Mouse (Mus musculus) telencephalon, adult 2 months (tissue): ENCODE data around the gene Mmp24.

Experiments used
- DNase-seq: peaks from one replicate; pipeline ENCODE4 v3.0.0-alpha.2; 2011; ENCODE audit warnings: low read depth, low spot score

Mmp24 gene

DNA sequence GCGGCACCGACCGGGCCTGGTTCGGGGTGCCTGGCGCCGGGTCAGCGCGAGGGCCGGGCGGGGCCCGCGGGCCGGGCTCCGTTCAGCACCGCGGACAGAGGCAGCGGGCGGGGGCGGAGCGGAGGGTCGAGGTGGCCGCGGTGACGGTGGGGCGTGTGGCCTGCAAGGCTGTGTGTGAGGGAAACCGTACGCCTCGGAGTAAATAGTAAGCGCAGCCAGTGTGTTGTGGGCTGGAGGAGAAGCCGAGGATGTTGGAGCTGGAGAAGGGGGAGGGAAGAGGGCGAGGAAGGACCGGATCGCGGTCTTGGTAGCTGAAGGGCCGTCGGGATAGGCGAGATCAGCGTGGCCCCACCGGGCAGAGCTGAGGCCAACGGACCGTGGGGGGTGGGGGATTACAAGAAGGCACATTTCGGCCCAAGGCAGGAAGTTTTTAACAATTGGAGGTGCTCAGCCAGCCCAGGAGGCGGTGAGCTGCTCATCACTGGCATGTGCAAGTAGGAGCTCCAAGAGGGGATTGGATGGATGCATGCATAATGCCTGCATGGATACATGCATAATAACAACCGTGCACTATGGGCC lies 632 bp downstream of the Mmp24 start:
- DNase-seq: peak; percentile 32

DNA sequence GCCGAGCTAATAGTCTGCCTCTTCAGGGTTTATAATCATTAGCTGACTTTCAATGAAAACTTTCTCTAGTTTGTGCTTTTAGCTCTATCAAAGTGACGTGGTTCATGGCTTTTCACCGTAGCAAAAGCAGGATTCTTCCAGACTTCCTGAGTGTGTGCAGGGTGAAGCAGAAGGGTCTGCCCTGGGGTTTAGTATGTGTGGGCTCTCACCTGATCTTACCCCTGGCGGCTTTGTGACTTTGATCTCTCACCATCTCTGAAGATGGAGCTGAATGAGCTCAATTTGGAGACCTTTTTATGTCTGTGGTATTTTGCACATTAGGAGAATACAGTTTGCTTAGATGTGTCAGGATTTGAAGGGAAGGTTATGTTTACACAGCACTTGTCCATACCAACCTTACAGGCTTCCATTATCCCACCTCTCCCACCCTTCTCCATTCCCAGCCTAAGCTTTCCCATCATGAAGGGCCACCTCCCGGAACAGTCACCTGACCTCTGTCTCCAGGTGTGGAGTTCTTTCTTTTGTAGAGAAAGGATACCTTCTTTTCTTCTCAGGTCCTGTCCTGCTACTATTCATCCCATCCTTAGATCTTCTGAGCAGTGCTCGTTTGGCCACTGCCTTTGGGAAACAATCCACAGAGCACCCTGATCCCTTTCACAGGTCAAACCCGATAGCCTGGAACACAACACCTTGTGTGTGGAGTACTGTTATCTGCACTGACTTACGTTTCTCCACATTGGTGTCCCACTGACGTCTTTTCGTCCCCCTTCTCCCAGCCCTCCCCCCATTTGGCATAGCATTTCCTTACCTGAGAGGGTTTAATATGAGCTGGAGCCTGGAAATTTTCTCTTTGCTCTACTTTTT lies 1.9 kb downstream of the Mmp24 start:
- no peak for DNase-seq

DNA sequence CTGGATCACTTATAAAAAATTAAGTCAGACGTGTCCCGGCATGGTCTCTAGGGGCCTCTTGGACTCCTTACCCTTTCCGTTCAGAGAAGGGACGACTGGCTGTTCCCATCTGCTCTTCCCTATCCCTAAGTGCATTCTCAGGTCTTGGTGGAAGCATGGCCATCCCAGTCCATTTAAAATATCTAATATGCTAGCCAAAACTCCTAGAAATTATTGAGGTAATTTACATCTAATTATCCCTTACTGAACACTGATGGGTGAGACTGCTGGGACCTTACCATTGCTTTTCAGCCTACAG lies 2.5 kb downstream of the Mmp24 start:
- DNase-seq: no peak

DNA sequence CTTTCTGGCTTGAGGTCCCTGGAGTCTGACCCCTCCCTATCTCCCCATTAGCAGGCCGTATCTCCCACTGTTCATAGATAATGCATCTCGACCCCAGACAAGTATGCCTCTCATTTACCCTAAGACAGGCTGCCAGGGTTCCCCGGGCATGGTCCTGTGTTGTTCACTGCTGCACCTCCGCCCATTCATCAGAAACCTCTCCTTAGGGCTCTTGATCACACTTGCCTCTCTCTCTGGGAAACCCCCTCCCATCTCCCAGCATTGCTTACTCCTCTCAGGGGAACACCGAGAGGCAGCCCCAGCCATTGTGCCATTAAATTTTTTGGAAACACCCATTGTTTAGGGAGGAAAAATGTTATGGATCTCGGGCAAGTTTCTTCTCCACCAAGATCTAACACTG lies 2.9 kb downstream of the Mmp24 start:
- DNase-seq: no peak

GRCm38 (mm10) chr2:155779066-155779465 lies 3.9 kb downstream of the Mmp24 start:
- DNase-seq: no peak

DNA sequence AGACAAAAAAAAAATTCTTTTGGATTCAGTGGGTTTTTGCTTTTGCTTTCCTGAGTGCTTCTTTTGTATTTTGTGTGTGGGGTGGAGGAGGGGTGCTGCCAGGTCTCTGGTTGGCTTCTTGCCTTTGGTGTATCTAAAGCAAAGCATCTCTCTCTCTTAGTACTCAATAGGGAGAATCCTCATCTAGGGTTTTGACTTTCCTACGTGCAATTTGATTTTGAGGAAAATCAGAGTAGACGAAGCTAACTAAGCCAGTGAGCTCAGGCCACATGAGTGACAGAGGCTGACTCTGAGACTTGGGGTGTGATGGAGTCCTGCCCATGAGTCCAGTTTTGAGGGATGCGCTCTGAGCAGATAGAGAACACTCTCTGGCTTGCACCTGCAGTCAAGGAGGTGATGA lies 4.4 kb downstream of the Mmp24 start:
- DNase-seq: no peak

DNA sequence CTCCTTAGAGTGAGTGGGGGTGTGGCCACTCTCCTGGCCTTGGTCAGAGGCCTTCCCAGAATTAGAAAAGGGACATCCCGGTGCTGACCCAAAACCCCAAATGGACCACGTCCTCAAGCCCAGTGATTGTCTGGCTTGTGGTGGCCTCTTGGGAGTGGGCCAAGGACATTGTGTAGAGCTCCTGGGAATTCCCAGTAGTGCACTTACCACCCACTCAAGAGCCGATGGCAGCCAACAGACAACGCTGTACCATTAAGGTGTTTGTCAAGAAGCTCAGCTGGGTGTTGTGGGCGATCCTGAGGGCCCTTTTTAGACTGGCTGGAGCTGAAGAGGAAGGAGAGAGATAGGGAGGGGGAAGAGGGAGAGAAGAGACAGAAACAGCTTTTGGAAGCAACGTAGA lies 9.4 kb downstream of the Mmp24 start:
- DNase-seq: peak; percentile 72

DNA sequence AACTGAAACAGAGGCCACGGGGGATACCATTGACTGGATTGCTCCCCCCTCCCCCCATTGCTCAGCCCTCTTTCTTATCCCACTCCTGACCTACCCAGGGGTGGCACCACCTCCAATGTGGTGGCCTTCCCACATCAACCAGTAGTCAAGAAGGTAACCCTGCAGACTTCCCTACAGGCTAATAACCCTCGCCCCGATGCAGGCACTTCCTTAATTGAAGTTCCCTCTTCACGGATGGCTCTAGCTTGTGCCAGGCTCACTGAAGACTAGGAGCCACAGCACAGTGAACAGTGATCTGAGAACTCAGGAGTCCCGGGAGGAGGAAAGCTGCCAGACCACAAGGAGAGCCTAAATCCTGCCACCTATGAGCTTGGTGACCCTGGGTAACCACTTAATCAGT lies 11.8 kb downstream of the Mmp24 start:
- DNase-seq: no peak

DNA sequence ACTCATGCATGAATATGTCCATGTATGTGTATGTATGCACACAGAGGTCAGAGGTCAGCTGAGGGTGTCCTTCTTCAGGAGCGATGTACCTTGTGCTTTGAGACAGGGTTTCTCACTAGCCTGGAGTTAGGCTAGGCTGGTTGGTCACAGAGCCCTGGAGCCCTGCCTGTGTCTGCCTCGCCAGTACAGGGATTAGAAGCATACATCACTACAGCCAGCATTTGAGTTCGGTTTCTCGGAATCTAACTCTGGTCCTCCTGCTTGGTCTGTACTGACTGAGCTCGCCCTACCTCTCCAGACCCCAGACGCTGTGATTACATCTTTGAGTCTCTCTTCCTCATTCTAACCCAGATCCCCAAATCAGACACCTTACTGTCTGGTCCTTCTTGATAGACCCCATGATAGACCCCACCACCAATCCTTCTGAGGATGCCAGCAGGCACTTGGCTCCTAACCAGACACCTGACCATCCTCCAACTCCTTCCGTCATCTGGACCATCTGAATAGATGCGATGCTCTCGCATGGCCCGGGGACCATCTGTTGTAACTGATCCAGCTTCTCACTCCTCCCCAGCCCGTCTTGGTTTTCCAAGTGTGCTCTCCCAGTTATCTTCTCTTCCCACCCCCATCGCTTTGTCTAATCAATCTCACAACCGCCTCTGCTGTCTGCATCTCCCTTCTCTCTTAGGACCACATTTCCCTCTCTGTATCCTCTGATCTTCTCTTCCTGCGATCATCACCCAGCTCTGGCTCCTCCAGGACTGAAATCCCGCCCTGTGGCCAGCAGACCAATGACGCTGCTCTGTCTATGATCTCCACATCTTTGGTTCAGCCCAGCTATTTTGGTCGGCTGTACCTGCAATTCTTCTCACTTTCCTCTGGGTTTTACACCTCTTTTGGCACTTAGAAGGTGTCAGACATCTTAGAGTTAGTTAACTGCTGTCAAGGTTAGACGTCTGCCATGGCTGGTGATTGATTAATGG lies 13.1 kb downstream of the Mmp24 start:
- no peak for DNase-seq

DNA sequence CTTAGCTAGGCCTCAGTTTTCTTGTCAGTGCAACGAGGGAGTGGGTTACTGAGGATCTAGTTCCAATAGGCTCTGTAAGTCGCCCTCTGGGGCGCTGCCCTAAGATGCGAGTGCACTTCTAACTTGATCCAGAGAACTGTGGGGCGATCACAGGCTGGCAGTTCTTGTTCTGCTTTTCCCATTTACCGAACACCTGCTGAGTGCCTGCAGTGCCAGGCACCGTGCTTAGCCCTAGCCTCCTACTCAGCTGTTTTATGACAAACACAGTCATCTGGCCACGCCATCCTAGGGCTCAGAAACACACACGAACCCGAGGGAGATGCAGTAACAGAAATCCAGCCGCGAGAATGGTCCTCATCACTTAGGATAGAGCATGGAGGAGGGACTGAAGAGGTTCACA lies 17.8 kb downstream of the Mmp24 start:
- DNase-seq: no peak

DNA sequence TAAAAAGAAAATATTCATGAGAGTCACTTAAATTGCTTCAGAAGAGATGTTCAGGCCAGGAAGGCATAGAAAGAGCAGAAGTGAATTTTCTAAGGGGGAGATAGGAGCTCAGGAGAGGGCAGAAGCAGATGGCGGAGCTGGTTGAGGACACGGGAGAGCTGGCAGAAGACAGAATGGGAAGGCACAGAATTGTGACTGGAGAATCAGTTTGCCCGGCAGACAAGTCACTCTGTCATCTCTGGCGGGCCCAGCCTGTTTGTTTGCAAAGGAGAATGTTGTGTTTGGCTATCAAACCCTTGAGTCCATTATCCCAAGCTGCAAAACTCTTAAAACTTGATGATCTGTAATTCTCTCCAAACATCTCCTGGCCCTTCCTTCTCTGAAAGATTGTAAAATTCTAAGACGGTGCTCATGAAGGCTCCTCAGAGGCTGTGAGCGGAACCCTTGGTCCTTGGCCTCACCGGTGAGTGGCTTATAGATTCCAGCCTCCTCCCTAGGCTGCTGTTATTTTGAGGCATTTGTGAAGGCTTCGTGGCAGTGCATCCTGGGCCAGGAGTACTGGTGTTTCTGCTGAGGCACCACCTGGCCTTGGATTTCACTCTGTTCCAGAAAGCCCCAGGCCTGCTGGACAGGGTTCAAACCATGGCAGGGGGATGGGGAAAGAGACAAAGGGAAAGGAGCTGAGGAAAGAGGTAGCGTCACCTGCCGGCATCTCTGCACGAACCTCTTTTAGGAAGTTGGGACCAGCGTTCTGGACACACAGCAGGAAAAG lies 19.7 kb downstream of the Mmp24 start:
- DNase-seq: no peak

DNA sequence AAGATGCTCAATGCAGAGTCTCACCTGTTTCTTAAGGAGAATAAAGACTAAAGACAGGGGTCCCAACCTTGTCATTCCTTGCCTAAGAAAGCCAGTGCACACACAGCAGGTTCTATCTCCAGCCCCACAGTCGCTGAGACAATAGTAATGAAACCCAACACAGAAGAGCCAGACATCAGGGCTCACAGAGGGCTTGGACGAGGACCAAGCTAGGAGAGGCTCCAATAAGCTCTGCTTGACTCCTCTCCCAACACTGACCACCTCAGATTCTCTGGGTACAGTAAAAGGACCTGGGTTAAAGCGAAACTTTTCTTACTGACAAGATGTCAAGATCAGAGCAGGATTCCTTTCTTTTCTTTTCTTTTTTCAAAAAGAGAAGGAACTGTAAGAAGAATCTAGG lies 23.5 kb downstream of the Mmp24 start:
- no peak for DNase-seq

DNA sequence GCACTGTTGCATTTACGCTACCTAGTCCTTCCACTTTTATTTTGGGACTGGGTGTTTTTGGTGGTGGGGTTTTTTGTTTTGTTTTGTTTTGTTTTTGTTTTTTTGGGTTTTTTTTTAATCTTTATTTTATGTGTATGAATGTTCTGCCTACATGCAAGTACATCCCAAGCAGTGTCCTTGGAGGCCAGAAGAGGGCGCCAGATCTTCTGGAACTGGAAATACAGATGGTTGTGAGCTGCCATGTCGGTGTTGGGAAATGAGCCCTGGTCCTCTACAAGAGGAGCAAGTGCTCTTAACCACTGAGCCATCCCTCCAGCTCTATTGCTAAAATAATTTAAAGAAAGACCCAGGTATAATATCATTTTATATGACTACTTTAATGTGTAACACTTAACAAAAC lies 27.6 kb downstream of the Mmp24 start:
- no peak for DNase-seq

DNA sequence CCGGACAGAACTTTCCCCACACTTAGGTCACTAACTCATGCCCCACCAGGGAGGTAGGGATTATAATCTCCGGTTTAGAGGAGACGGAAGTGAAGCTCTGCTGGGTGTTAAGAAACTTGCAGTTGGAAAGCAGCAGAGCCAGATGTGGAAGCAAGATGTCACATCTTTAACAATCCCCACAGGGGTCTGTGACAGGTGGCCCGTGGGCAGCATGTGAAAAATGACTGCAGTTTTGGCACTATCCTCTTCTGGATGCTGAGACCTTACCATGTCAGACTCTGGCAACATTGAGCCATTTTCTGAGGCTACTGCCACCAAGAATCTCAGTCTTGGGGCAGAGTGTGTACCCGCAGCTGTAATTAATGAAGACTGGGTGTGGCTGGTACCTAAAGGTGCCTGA lies 28.9 kb downstream of the Mmp24 start:
- DNase-seq: no peak

DNA sequence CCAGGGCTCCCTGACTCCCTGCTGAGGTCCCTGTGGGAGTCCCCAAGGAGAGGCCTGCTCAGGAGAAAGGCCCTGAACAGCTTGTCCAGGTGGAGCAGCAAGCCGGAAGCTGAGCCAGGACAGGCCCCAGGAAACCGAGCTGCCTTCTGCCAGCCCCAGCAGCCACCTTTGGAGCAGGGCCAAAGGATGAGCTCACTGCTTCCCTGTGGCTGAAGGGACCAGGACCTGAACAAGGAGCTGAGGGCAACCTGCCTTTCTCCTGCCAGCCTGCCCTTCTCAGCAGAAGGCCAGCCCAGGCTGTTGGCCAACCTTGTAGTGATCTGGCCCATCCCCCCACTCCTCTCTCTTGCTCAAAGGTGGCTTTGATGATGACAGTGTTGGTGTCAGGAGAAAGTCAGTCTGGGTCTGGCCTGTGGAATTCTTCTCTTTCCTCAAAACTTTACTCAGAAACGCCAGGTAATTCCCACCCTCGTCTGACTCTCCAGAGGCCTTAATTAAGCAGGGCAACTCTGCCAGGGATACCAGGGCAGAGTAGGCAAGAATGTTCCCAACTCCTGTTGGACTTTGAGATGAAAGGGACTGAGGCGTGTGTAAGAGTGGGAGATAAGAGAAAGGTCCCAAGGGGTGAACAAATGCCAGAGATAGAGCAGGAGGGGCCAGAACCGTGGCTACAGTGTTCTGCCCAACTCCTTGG lies 30.2 kb downstream of the Mmp24 start:
- no peak for DNase-seq

DNA sequence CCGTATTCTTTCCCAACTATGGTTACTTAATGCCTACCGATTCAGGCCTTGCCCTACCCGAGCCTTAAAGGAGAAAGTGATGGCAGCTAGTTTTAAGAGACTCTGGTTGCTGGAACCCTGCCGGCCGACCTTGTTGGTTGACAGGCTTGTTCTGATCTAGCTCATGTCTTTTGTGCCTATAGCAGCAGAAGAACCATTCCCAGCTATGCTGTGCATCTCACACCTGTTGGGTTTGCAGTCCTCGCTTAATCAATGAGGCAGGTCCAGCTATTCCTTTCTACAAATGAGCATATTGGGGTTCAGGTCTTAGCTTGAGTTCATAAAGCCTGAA lies 30.7 kb downstream of the Mmp24 start:
- no peak for DNase-seq

DNA sequence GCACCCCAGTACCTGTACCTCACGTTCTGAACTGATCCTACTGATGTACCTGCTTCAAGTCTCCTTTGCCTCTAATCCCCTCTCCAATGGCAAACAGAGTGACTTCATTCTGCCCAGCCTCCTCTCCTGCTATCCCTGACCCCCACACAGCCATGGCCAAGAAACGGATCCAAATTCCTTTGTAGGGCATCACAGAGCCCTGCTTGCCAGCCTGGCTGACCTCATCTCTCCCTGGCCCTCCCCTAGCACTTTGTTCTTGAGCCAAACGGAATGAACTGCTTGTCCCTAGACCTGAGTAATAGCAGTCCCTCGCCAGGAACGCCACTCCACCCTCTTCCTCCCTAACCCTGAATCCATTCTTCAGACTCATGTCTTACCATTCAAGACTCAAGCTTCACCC lies 31.4 kb downstream of the Mmp24 start:
- DNase-seq: no peak

DNA sequence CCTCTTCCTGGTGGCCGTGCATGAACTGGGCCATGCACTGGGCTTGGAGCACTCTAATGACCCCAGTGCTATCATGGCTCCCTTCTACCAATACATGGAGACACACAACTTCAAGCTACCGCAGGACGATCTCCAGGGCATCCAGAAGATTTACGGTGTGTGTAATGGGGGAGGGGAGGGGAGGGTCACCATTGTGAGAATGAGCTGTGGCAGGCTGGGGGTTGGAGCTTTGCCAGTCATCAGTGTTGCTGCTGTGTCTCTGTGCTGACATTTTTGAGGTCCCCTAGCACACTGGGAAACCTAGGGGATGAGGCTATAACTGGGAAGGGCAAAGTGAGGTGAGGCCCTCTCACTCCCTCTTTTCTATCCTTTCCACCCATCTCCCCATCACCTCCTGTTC lies 32.3 kb downstream of the Mmp24 start:
- DNase-seq: no peak

- DNase-seq: no peak
Observed at GRCm38 (mm10) chr2:155809620-155810019, 34.5 kb downstream of the Mmp24 start.

GRCm38 (mm10) chr2:155811821-155812396 lies 36.8 kb downstream of the Mmp24 start:
- peak; percentile 82 for DNase-seq

GRCm38 (mm10) chr2:155812637-155813036 lies 37.5 kb downstream of the Mmp24 start:
- DNase-seq: no peak
